ENCODE assay signal across 7 mouse cellular contexts in genomic region chr19:53314530-53315208, GRCm38 (mm10). TPM values are rescaled to one million over a fixed set of nuclear protein-coding genes. Genes with fewer than 3 reads are reported as not detected.
A peak's percentile ranks its signal among the peaks of the same experiment; 100 is the strongest.
DNase-seq lines count a peak whose midpoint lies in the region; ATAC-seq and TF ChIP-seq lines count a peak whose summit lies in the region.

No protein-coding gene starts in this region.

- H3K4me2 ChIP-seq in lung, embryonic 16.5 days (ENCODE audit: low read depth, low read length): peak overlapping the region; percentile 84
- peak overlapping the region; percentile 91 for H3K4me2 ChIP-seq in forebrain, embryonic 13.5 days
- H3K4me2 ChIP-seq in limb, embryonic 12.5 days: peak overlapping the region; percentile 89

- H3K27ac ChIP-seq in lung, embryonic 16.5 days (ENCODE audit: low read length): peak overlapping the region; percentile 64
- peak overlapping the region; percentile 44 for H3K27ac ChIP-seq in forebrain, embryonic 13.5 days
- peak overlapping the region; percentile 76 for H3K27ac ChIP-seq in limb, embryonic 12.5 days
- peak overlapping the region; percentile 69 for H3K27ac ChIP-seq in small intestine, adult 2 months (ENCODE audit: insufficient read depth, low read depth, low read length)

- H3K9ac ChIP-seq in lung, embryonic 16.5 days (ENCODE audit: low read length): peak overlapping the region; percentile 8; the same call in 1 of the 2 replicates
- peak overlapping the region; percentile 34 for H3K9ac ChIP-seq in forebrain, embryonic 13.5 days
- no peak overlapping the region for H3K9ac ChIP-seq in limb, embryonic 12.5 days (replicated peaks)

- WGBS in lung, embryonic 16.5 days: 38% methylated on average over 16 of the region's 16 CpGs
- WGBS in forebrain, embryonic 13.5 days: 53% methylated on average over 16 of the region's 16 CpGs
- WGBS in limb, embryonic 12.5 days: 47% methylated on average over 16 of the region's 16 CpGs
- WGBS in small intestine, adult 2 months: 24% methylated on average over 16 of the region's 16 CpGs

- no peaks in the 10 kb centered on the region for H3K27me3 ChIP-seq in lung, embryonic 16.5 days (ENCODE audit: control insufficient read depth, insufficient read depth, low read depth, low read length)
- H3K27me3 ChIP-seq in forebrain, embryonic 13.5 days: no peaks in the 10 kb centered on the region
- H3K27me3 ChIP-seq in limb, embryonic 12.5 days: no peaks in the 10 kb centered on the region
- H3K27me3 ChIP-seq in small intestine, adult 2 months (ENCODE audit: control insufficient read depth, insufficient read depth, low read length): no peaks in the 10 kb centered on the region

- H3K36me3 ChIP-seq in lung, embryonic 16.5 days (ENCODE audit: control insufficient read depth, insufficient read depth, low read length): no peaks in the 10 kb centered on the region
- no peaks in the 10 kb centered on the region for H3K36me3 ChIP-seq in forebrain, embryonic 13.5 days (ENCODE audit: poor library complexity, severe bottlenecking)
- H3K36me3 ChIP-seq in limb, embryonic 12.5 days: 0 out of 2 replicates have a peak, but pooled peaks cover 3% of the 10 kb centered on the region
- H3K36me3 ChIP-seq in small intestine, adult 2 months (ENCODE audit: control insufficient read depth, insufficient read depth, low read length): no peaks in the 10 kb centered on the region

- TF ChIP-seq POLR2A in small intestine, adult 2 months (IDR thresholded peaks at IDR 0.05; ENCODE audit: low read depth, low read length): no peak

- DNase-seq in lung, postnatal 36 days: no peak
- no peak for DNase-seq in retina, postnatal 1 day
- no peak for DNase-seq in right cerebral cortex, postnatal 14 days

- H3K9me3 ChIP-seq in lung, embryonic 16.5 days (ENCODE audit: control insufficient read depth, low read length): no peaks in the 10 kb centered on the region
- H3K9me3 ChIP-seq in forebrain, embryonic 13.5 days (replicated peaks): no peaks in the 10 kb centered on the region
- H3K9me3 ChIP-seq in limb, embryonic 12.5 days: no peaks in the 10 kb centered on the region

- ATAC-seq in lung, embryonic 16.5 days (ENCODE audit: low read depth): no peak
- ATAC-seq in forebrain, embryonic 13.5 days: no peak
- 0 out of 2 replicates have a peak, but pooled peaks have one; percentile 0 for ATAC-seq in limb, embryonic 12.5 days (ENCODE audit: insufficient number of reproducible peaks, insufficient read depth, low FRiP score, low TSS enrichment, low read depth)

- peak overlapping the region; percentile 86 for H3K4me3 ChIP-seq in lung, embryonic 16.5 days (ENCODE audit: low read length)
- H3K4me3 ChIP-seq in forebrain, embryonic 13.5 days: peak overlapping the region; percentile 97
- peak overlapping the region; percentile 92 for H3K4me3 ChIP-seq in limb, embryonic 12.5 days (replicated peaks)
- peak overlapping the region; percentile 59 for H3K4me3 ChIP-seq in small intestine, adult 2 months (ENCODE audit: low read depth, low read length)

- H3K4me1 ChIP-seq in lung, embryonic 16.5 days (replicated peaks; ENCODE audit: control insufficient read depth, insufficient read depth, low read length): peaks cover 9% of the 10 kb centered on the region
- peaks cover 34% of the 10 kb centered on the region for H3K4me1 ChIP-seq in forebrain, embryonic 13.5 days
- H3K4me1 ChIP-seq in limb, embryonic 12.5 days (replicated peaks): peaks cover 30% of the 10 kb centered on the region
- peaks cover 30% of the 10 kb centered on the region for H3K4me1 ChIP-seq in small intestine, adult 2 months (ENCODE audit: control insufficient read depth, insufficient read depth, insufficient read length, low read length)

- TF ChIP-seq CTCF in small intestine, adult 2 months (IDR thresholded peaks at IDR 0.05; ENCODE audit: extremely low read depth, insufficient read length, insufficient replicate concordance, low read depth, low read length): no peak

RNA-seq across cellular contexts. Expression of gene Mxi1, which starts 4.4 kb away (rescaled TPM):
- 20.2 and 22.6 TPM in 2 replicates for polyA plus RNA-seq in lung, embryonic 16.5 days (2015; fragmentation: Nextera tagmentation; extraction: Ambion mirVana)
- 21.0 and 26.7 TPM in 2 replicates for polyA plus RNA-seq in forebrain, embryonic 13.5 days (2015; fragmentation: Nextera tagmentation; extraction: Ambion mirVana)
- 45.5 and 46.6 TPM in 2 replicates for polyA plus RNA-seq in limb, embryonic 12.5 days (2016; fragmentation: Nextera tagmentation; extraction: Ambion mirVana)
- polyA plus RNA-seq in small intestine, adult 2 months (2012; rRNA removed): 30.7 and 66.0 TPM in 2 replicates

RNA-seq across cellular contexts. Expression of gene Gm10197, which starts 56.9 kb away (rescaled TPM):
- polyA plus RNA-seq in lung, embryonic 16.5 days (2015; fragmentation: Nextera tagmentation; extraction: Ambion mirVana): 3.8 TPM in 1 of 2 replicates, not detected in the other
- not detected in 2 replicates for polyA plus RNA-seq in forebrain, embryonic 13.5 days (2015; fragmentation: Nextera tagmentation; extraction: Ambion mirVana)
- polyA plus RNA-seq in limb, embryonic 12.5 days (2016; fragmentation: Nextera tagmentation; extraction: Ambion mirVana): not detected in 2 replicates
- not detected in 2 replicates for polyA plus RNA-seq in small intestine, adult 2 months (2012; rRNA removed)
